Mouse (Mus musculus): Measurements from ENCODE around the gene Gm15737. TPM values are rescaled to one million over a fixed set of nuclear protein-coding genes. Genes with fewer than 3 reads are reported as not detected.

The Gm15737 gene
- polyA plus RNA-seq (2012; rRNA removed) = 0.03 TPM in 1 of 2 replicates, not detected in the other

DNA sequence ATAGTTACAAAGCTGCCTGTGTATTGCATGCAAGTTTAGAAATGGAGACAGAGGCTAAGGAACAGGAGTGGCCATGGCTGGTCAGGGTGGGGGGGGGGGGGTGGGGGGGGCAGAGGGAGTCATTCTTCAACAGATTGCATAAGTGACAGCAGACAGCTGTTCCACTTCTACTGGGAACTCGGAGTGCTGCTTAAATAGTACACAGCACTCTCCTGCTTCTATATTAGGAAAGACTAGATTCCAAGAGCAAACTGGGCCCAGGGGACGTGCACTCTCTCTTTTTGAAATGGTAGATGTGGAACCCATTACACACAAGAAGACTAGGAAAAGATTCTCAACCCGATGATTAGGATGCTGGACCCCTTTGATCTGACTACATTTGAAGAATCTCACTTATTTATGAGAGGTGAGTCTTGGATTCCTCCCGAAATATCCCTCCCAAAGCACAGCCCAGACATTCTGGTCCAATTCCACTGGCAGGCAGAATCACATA is at the start of gene Gm15737:
Gene Gm15737, plus strand, starts transcription at position 269 of the 493 bp plus-strand sequence.

Other genes starting within 250 kb of the Gm15737 start
- gene Prickle2, start 163.2 kb upstream of the Gm15737 start, polyA plus RNA-seq (2012; rRNA removed) = 2.9 and 3.1 TPM in 2 replicates
- gene A730049H05Rik, start 52.9 kb upstream of the Gm15737 start, polyA plus RNA-seq (2012; rRNA removed) = not detected in 2 replicates
- gene Adamts9, start 74.1 kb downstream of the Gm15737 start, polyA plus RNA-seq (2012; rRNA removed) = 2.0 and 2.1 TPM in 2 replicates

Measured in colon, adult 2 months (tissue).